Mouse (Mus musculus): ENCODE data around the gene Art4.
A peak's percentile ranks its signal among the peaks of the same experiment; 100 is the strongest.
"Not testable (repeated sequence)": the region's sequence is repeated elsewhere in the genome, so short reads cannot be mapped to it uniquely, and the experiment has no call there.

Art4 gene

DNA sequence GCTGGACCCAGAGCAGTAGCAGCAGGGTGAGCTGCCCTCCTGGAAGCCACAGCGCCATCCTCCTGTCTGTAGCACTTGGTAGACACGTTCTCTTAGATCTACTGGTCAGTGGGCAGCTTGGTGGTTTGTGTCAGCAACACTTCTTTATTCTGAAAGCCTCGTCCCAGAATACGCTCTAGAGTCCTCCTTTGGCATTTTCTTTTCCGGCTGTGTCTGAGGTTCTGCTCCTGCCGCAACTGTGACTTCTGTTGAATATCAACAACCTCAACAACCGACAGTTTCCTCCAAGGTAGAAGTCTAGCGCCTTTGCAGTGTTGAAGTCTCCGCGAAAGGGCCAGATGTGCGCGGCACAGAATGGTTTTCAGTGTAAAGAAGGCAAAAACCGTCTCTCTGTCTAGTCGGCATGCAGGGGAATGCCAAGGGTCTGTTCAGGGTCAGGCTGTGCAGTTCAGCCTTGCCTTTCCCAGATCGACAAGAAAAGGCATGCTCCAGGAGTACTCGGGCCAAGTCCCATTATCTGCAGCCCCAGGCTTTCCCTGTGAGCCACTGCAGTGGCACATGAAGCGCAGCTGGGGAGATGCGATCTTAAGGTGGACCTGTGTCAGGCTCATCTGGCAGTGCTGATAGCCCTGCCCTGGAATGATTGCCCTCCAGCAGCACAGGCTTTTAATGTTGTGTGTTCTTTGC, at the start of gene Art4:
TSS of gene Art4 (minus strand) at position 548 of the 687 bp plus-strand sequence.
- DNase-seq (ENCODE audit: low spot score), result peak; percentile 94

DNA sequence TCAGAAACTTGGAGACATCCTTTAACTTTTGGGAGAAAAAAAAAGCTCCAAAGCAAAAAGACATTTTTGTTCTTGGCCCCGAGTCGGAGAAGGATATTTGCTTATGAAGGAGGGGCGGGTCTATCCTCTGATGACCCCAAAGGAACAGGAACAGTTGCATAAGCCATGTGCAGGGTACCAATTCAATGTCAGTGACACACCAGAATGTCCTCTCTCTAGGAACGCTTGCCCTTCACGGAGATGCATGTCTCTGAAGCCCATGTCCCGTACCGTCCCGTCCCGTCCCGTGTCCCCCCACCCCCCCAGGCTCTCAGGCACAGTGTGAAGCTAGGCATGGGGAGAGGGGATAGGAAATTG, 49.4 kb upstream of the Art4 start:
- no peak for DNase-seq (ENCODE audit: low spot score)

DNA sequence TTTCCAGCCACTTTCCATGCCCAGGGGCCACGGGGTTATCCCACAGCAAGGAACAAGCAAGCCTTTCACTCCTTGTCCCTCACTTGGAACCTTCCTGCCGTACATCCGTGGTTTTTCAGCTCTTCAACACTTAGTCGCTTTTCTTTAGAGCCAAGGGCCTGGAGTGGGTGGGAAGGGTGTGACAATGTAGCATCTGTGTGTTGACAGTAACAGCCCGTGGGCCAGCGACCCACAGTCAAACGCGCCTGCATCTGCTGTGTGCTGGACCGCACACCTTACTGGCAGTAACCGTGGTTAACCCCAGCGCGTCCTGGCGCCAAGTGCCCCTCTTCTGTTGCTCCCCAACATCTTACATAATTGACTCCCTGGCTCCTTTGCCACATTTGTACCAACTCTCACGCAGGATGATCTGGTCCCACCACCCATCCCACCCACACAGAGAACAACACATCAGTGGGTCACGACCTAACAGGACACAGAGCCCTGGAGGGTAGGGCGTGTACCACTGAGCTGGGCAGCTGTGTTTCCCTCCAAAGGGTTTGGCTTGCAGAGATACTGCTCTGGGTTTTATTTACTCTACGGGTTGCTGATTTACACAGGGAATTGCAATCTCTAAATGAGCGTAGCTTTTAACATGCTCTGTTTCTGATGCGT, 48.9 kb upstream of the Art4 start:
- DNase-seq (ENCODE audit: low spot score), result no peak

DNA sequence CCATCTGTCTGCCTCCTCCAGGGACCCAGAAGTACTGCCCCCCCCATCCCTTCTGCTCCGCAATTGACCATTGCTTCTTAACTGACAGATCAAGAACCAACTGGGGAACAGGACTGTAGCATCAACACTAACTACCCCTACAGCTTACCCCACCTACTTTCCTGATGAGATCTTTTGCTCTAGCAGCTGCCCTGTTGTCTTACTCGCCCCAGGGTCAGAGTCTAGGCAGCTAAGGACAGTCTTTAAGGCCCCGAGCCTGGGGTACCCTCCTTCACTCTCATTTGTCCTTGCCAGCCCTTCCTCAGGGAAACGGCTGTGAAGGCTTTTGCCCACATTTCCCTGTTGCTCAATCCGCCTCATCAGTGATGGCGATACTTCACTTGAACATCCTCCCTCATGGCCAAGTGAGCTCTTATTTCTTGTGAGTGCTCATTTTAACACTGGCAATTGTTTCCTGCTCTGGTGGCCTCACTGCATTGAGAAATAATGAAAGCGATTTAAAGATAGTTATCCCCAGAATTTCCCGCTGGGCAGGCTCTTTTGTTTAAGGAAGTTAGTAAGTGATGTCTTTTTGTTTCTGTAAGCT, 46.4 kb upstream of the Art4 start:
- no peak for DNase-seq (ENCODE audit: low spot score)

DNA sequence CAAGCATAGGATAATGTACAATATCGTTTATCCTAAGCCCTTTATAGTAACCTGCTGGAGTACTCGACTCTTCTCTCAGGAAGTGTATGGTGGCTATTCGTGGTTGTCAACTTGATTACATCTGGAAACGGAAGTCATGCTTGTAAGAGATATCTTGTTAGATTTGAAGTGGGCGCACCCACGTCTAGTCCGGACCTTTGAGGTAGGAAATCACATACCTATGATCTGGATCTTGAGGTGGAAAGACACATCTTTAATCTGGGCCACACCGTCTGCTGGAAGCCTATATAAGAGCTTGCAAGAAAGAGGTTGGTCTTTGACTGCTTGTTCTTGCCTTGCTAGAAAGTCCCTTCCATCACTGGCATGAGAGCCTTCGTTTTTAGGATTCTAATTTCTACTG, 45.0 kb upstream of the Art4 start:
- DNase-seq (ENCODE audit: low spot score), result no peak

DNA sequence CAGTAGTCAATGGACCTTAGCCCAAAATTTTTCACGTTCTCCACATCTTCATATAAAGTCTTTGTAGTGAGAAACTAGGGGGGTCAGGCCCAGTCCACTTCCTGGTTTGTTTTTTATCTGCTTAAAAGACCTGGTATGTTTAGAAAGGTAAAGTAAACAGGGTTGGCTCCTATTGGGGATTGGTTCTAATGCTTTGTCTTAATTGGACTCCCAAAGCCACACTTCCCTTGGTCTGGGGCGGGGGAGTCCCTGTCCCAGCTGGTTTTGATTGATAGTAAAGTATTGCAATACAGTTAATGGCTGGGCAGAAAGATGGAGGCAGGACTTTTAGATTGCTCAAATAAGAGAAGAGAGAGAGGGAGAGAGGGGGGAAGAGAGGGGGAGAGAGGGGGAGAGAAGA, 43.5 kb upstream of the Art4 start:
- no peak for DNase-seq (ENCODE audit: low spot score)

DNA sequence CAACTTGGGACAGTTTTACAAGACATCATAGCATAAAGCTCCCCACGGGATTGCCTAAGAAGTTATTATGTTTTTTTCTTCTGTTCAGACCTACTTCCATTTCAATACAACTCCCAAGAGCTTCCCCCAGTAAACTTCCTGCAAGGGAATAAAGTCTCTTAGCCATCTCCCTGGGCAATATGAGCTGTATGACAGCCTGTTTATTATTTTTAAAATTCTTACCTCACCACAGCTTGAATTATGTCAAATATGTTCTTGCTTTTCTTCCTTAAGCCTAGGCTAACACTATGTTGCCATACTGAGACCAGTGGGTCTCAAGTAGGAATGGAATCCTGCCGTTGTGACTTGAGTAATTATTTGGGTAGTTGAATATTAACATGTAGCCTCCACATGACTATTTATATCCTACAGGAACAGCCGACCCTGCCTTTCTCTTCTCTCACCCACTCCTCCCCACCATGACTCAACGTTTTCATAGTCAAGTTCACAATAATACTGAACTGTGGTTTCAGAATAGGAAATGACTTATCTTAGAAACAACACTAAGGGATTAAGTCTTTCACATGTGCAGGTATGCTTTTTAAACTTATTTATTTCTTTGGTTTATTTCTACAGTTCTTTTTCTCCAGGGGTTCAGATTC, 43.0 kb upstream of the Art4 start:
- no peak for DNase-seq (ENCODE audit: low spot score)

DNA sequence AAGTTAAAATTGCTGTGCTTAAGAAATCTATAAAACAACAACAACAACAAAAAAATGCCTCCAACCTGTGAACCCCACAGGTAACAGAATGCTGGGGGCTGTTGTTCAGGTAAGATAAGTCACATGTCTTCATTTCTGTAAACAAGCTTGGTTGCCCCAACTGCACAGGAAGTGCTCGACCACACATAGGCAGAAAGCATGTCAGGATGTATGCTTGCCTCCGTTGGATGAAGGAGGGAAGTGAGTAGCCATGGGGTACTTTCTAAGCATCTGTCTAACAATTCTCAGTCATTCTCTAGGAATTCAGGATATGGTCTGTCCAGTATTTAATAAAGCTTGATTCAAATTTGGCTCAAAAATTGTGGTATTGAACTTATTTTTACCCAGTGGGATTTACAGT, 41.4 kb upstream of the Art4 start:
- no peak for DNase-seq (ENCODE audit: low spot score)

DNA sequence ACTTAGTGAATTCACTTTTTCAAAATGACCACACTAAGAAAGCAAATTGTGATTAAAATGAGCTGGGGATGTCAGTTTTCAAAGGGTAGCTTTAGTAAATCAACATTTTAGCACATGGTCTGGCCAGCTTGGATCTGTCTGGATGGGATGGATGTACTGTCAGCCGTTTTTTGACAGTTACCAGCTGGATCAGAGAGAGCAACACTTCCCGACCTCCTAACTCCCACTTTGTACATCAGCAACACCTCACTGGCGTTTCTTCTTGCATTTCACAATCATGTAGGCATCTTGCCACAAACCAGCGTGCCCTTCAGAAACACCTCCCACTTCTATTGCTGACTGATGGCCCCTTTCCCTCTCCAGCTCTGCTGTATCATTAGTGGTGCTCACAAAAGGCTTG, 40.7 kb upstream of the Art4 start:
- DNase-seq (ENCODE audit: low spot score), result no peak

DNA sequence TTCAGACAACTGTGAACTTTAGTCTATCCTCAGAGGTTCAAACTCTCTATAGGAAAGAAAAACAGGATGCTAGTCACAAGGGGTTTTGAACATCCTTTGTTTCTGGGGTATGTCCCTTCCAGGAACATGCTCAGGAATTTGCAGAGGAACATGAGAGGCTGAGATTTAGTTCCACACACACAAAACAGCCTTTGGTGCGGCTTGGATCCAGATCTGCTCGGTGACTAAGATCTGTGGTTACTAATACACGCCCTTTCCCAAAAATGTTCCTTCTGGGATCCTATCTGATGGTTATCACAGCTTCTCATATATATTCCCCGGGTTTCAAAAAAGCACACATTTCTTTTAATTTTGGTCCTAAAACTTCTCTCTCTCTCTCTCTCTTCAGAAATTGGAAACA, 40.3 kb upstream of the Art4 start:
- DNase-seq (ENCODE audit: low spot score), result no peak

DNA sequence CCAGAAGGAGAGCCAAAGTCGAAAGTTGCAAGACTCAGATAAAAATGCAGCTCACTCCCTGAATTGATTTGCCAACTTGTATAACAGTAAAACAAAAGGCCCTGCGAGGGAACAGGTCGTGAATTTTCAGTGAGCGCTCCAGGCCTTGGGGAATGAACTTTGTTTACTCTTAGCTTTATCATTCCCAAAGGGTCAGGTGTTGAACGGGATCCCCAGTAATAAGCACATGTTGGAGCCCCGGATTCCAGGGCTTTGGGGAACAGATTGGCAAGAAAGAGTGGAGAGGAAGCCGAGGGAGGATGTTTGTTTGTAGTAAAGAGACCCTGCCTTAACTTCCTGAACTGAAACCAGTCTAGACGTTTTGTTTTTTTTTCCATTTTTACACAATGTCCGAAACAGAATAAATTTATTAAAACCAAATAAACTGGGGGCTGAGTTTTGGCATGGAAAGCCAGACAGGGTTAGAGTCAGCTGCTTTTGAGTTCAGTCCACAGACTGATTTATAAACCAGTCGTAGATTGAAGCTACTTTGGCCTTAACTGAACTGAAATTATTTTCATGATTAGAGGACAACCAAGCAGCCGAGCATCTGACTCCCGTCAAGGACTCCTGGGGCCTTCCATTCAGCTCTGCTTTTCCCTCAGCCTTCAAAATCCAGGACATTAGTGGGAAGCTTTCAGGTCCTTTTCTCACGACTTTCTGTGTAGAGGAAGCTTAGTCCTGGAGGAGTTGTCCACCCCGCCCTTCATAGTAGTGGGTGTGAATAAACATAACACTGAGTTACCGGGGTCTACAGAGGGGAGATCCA, 37.2 kb upstream of the Art4 start:
- no peak for DNase-seq (ENCODE audit: low spot score)

DNA sequence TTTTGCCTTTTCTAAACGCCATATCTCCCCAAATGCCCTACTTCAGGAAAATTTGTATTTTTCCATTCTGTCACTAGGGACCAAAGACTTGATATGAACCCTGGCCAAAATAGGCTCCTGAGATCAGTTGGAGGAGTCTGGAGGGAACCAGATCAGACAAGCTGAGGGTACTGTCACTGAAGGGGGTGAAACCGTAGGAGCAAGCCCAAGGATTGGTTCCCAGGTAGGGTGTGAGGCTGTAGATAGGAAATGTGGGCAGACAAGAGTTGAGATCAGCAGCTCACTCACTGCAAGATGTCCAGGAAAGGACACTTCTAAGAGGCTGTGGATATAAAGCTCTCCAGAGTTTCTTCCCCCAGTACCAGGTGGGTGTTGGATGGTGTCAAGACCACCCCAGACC, 34.5 kb upstream of the Art4 start:
- DNase-seq (ENCODE audit: low spot score), result no peak

DNA sequence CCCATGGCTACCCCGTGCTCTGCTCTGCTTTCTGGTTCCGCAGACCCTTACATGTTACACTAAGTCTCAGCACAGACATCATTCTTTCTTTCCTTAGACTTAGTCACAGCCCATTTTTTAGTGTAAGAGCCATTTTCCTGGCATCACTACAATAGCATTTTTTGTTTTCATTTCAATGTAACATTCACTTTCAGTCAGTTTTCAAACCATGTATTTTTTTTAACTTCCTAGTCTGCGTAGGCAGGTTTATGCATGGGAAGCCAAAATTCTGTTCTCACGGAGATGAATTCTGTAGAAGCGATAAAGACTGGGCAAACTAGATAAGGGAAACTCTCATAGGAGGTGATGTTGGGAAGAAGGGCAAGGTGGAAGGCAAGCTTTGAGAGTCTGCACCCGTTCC, 32.0 kb upstream of the Art4 start:
- DNase-seq (ENCODE audit: low spot score), result no peak

DNA sequence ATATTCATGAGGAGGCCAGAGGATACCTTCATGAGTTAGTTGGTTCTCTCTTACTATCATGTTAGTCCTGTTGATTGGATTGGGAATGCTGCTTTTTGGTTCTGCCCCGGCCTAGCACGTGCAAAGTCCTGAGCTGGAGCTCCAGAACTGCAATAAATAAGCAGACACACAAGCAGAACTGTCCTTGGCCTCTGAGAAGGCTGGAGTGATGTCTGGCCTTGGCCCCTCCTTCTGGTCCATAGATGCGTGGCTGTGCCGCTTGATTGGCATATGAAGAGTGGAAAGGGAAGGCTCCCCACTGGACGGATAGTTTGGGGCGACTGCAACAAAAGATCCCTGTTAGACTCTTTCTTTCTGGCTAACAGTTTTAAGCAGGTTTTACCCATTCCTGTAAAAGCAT, 31.5 kb upstream of the Art4 start:
- DNase-seq (ENCODE audit: low spot score), result no peak

DNA sequence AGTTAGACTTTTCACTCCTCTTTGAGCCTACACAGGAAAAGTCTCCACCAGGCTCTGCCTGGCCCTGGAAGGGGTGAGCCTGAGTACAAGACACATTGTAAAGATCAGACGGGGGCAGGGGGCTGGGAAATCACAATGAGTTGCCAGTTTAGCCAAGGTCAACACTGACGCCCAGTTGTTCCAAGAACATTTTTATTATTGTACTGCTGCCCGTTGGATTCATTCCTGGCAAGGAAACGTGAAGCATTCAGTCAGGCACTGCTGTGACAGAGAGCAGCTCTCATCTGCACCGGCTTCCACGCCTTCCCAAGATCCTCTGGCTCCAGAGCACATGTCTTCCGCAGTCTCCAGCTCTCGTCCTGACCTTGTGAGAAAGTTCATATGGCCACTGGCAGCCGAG, 30.3 kb upstream of the Art4 start:
- no peak for DNase-seq (ENCODE audit: low spot score)

DNA sequence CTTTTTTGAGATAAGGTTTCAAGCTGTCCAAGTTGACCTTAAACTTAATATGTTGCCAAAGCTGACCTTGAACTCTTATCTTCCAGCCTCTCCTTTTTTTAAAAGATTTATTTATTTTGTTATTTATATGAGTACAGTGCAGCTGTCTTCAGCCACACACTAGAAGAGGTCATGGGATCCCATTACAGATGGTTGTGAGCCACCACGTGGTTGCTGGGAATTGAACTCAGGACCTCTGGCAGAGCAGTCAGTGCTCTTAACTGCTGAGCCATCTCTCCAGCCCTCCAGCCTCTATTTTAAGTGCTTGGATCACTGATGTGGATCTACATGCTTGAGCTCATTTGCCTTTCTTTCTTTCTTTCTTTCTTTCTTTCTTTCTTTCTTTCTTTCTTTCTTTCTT, 27.2 kb upstream of the Art4 start:
- not testable (repeated sequence) for DNase-seq (ENCODE audit: low spot score)

DNA sequence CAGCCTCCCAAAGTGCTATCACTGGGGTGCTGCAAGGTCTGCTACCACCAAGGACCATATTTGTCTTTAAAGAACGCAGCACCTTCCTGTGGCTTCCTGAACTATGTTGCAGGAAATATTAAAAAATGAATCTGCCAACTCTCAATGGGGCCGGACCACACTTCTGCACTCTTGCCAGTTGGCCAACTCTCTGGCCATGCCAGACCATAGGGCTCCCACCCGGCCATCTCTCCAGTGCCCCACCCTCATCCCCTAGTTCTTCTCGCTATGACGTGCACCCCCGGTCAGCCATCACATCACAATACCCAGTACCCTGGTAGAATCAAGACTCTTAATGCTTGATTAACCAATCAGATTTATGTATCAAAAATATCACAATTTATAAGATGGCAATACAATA, 26.4 kb upstream of the Art4 start:
- no peak for DNase-seq (ENCODE audit: low spot score)

DNA sequence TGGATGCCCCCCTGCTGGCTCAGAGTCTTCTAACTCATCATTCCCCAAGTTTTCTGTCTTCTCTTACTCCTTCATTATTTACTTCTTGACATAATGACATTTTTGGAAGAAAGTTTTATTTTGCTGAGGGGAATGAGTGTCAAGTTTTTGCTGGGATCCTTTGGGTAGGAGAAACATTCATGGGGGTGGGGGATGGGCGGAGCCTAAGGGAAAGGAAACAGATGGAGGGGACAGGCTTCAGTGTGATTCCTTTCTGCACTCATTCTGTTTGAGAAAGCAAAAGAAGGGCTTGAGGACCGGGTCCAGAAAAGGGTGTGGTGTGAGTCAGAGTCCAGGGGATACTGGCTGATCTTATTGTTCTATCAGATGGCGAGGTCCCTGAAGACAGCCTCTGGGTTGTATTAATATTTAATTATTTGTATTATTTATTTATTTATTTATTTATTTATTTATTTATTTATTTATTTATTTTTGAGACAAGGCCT, 25.9 kb upstream of the Art4 start:
- DNase-seq (ENCODE audit: low spot score), result no peak

DNA sequence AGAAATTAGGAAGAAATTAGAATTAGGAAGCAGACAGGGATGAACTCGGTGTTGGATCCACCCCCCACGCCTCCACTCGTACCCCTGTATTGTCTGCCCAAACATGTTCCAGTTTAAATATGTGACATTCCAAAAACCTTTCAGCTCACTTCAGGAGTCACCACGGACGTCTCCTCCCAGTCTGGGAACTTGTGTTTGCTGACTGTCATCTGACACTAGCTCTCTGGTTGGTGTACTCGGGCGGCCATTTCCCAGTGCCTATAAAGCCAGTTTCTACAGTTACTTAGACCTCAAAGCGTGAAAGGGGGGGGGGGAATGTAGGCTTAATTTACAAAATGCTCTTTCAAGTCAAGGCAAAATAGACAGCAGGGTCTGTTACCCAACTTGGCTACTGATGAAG, 24.1 kb upstream of the Art4 start:
- DNase-seq (ENCODE audit: low spot score), result no peak

DNA sequence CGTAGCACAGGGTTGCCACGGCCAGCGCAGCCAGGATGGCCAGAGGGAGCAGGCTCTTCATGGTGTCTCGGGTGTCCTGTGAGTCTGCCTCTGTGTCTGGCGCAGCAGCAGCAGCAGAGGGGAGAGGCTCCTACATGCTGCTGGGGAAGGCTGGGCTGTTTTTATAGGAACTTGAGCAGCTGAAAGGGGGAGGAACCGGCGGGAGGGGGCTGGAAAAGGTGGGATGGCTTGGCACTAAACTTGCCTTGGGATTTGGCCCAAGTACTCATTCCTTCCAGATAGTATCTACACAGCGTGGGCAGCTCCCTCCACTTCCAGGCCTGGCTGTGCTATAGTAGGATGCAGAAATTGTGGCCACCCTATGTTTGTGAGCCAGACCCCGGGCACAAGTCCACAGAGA, 18.1 kb upstream of the Art4 start, which contains the start of gene Mgp:
TSS of gene Mgp (minus strand) at position 154 of the 400 bp plus-strand sequence.
- no peak for DNase-seq (ENCODE audit: low spot score)

DNA sequence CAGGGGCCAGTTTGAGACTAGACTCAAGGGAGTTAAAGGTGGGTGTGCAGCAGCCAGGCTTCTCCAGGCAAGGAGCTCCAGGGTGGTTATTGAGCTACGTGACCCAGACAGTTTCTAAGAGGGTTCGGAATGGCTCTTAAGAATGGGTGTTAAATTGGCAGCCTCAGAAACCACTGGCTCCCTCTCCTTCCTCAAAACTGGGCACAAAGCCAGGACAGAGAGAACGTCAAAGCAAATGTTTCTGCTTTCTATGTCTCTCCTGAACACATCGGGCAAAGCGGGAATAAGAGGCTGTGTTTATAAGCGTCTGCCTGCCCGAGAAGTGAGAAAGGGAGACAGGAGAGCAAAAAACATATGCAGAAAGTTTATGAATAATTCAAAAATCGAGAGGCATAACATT, 17.1 kb upstream of the Art4 start:
- DNase-seq (ENCODE audit: low spot score), result no peak

DNA sequence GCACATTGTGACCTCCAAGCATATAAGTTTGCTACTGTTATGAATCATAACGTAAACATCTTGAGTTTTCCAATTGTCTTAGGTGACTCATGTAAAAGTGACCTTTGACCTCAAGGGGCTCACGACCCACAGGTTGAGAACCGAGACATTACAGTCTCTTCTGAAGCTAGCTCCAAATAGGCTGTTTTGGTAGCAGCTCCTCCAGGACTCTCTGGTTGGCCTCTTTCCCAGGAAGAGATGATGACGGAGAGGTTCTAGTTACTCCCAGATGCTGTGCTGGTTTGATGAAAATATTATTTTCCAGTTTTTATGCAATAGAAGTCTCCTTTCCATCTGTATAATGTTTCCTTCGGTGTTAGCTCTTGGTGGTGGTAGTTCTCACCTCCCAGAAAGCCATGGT, 11.4 kb upstream of the Art4 start:
- DNase-seq (ENCODE audit: low spot score), result no peak
